17 mouse cellular contexts compared by ENCODE assay signal in genomic region chr7:90384411-90384810, GRCm38 (mm10). TPM values are rescaled to one million over a fixed set of nuclear protein-coding genes. Genes with fewer than 3 reads are reported as not detected.
"Had no signal": no experiment of that assay in that cellular context is flagged by ENCODE, and none has a peak within 500 bp of the region (broad histone marks: within the 10 kb centered on the region; RNA-seq: fewer than 3 reads in every experiment).

No protein-coding gene starts in this region.

- H3K9me3 ChIP-seq: midbrain, embryonic 10.5 days; midbrain, embryonic 12.5 days; neural tube, embryonic 13.5 days; neural tube, embryonic 15.5 days; stomach, embryonic 15.5 days had no signal

- ATAC-seq: midbrain, embryonic 16.5 days had no signal

- H3K27me3 ChIP-seq: midbrain, embryonic 12.5 days; neural tube, embryonic 13.5 days; neural tube, embryonic 15.5 days; stomach, embryonic 15.5 days had no signal

- H3K4me2 ChIP-seq: lung, embryonic 14.5 days; midbrain, embryonic 12.5 days; neural tube, embryonic 13.5 days; neural tube, embryonic 15.5 days; stomach, embryonic 15.5 days had no signal

- DNase-seq: lung, adult 18-20 months; lung, embryonic 14.5 days; lung, postnatal 10 days; lung, postnatal 4 days; midbrain, embryonic 14.5 days; right cerebral cortex, postnatal 14 days; thymus, postnatal 14 days; thymus, postnatal 36 days had no signal

- H3K36me3 ChIP-seq: midbrain, embryonic 10.5 days; midbrain, embryonic 12.5 days; neural tube, embryonic 13.5 days; neural tube, embryonic 15.5 days; stomach, embryonic 15.5 days had no signal

- H3K4me1 ChIP-seq: stomach, embryonic 15.5 days had no signal

- H3K4me3 ChIP-seq: midbrain, embryonic 10.5 days; midbrain, embryonic 12.5 days; myocyte; neural tube, embryonic 13.5 days; neural tube, embryonic 15.5 days; stomach, embryonic 15.5 days had no signal

- H3K27ac ChIP-seq: midbrain, embryonic 10.5 days; midbrain, embryonic 12.5 days; neural tube, embryonic 13.5 days; neural tube, embryonic 15.5 days; stomach, embryonic 15.5 days; stomach, postnatal 0 days had no signal

- H3K9ac ChIP-seq: lung, embryonic 14.5 days; midbrain, embryonic 12.5 days; neural tube, embryonic 13.5 days; neural tube, embryonic 15.5 days; stomach, embryonic 15.5 days had no signal

RNA-seq across cellular contexts. Expression of gene Ccdc89, which starts 42.0 kb away (rescaled TPM):
- polyA plus RNA-seq: spleen, adult 2 months had no signal
